Mouse (Mus musculus) cerebellum, postnatal 14 days (tissue): Measurements from ENCODE around the gene S100a13.

Experiments
- DNase-seq, 2 experiments: peaks; one replicate each; pipeline ENCODE4 v3.0.0; 2021; ENCODE audit warnings: mixed read lengths in 2 of 2

The S100a13 gene

GRCm38 (mm10) chr3:90513796-90514590 is at the start of gene S100a13, which contains the start of gene S100a1:
Gene S100a13, plus strand, starts transcription at chr3:90514435.
Gene S100a1, minus strand, starts transcription at chr3:90514392.
- peak in 1 of 2 experiments; percentile 33 for DNase-seq

- peak in 1 of 2 experiments; percentile 24 for DNase-seq
Measured at GRCm38 (mm10) chr3:90464552-90465080, 49.6 kb upstream of the S100a13 start.

GRCm38 (mm10) chr3:90465081-90465685 is 49.1 kb upstream of the S100a13 start:
- peak; percentile 35 to 39 for DNase-seq

DNA sequence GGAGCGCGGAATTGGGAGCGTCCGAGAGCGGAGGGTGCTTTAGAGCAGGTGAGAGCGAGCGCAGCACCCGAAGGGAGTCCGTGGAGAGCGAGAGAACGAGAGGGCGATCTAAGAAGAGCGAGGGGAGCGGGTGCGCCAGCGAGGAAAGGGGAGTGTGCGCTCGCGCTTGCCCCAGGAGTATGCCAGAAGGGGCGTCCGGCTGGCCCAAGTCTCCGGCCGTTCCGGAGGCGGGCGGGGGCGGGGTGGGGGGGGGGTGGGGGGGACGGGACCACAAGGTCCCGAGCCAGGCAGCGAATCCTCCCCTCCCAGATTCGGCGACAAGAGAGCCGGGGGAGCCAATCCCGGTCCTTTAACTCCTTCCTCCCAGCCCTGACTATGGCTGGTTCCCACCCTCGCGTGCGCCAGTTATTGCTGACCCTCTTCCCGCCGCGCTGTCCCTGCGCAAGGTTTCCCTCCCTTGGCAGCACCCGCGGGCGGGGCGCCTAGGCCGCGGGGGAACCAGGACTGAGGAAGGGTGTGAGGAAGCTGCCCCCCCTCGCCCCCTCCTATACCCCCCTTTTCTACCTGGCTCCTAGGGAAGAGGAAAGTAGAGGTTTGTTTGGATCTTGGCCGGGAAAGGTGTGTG is 48.4 kb upstream of the S100a13 start, which contains the start of gene Npr1:
Gene Npr1, minus strand, starts transcription at position 181 of the 625 bp plus-strand sequence.
- peak; percentile 45 to 54 for DNase-seq

DNA sequence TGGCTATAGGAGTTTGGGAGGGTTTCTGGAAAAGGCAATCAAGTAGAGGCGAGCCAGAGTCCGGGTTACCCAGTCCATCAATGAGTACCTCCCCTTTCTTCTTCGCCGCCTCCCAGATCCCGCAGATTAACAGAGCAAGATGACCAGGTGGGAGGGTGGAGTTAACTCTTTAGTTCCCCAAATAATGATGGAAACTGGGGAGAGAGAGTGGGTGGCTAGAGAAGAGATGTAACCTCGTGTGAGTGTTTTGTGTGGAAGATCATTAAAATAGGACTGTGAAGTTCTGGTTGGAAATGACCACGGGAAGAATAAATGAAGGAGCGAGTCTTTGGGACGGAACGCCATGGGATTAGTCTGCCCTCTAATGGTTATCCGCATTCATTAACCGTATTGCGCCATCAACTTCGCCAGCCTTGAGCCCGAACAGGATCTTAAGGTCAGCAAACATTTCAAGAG is 47.9 kb upstream of the S100a13 start:
- peak; percentile 71 to 76 for DNase-seq

GRCm38 (mm10) chr3:90467618-90468300 is 46.5 kb upstream of the S100a13 start:
- DNase-seq, result no peak

DNA sequence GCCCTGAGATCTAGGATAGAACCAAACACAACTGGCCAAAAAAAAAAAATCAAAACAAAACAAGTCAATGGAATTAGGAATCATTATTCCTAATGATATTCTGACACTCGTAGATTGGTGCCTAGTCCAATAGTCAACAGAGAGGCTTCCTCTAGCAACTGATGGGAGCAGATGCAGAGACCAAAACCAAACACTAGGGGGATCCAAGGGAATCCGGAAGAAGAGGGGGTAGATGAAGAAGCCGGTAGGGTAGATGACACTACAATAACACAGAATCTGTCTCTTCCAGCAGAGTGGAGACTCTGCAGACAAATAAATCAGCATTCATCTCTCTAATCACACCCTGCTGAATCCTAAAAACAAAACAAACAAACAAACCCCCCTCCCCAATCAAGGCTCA is 42.0 kb upstream of the S100a13 start:
- peak; percentile 47 to 61 for DNase-seq

GRCm38 (mm10) chr3:90475151-90475830 is 38.9 kb upstream of the S100a13 start:
- DNase-seq, result peak; percentile 12 to 30

DNA sequence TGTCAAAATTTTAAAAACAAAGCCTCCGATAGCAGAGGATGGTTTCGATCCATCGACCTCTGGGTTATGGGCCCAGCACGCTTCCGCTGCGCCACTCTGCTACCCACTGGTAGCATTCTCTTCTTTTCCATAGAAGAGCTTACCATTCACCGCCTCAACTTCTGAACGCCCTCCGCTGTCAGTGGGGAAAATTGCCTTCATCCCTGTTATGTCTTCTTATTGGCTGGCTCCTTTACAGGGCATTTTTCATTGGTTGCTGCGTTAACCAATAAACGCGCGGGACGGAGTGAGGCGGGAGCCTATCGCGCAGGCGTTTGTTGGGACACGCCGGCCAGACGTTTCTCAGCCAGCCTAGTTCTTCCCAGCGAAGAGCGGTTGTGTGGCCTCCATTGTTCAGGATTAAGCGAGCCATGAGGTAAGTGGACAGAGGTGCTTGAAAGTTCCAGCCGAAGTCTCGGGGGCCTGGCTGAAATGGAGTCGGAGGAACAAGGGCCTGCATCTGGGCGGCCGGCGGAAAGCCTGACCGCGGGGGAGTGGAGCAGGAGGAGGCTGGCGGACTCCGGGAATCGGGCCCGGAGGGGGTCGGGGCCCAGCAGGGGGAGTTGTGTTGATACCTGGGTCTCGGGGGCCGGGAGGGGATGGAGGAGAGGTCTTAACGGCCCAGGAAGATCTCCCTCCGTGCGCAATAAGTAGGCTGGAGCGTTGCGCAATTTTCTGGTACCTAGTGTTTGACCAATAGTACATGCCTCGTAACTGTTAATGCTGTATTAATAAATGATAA is 38.2 kb upstream of the S100a13 start, which contains the start of gene Ilf2:
Gene Ilf2, plus strand, starts transcription at position 296 of the 781 bp plus-strand sequence.
- peak; percentile 96 to 97 for DNase-seq

DNA sequence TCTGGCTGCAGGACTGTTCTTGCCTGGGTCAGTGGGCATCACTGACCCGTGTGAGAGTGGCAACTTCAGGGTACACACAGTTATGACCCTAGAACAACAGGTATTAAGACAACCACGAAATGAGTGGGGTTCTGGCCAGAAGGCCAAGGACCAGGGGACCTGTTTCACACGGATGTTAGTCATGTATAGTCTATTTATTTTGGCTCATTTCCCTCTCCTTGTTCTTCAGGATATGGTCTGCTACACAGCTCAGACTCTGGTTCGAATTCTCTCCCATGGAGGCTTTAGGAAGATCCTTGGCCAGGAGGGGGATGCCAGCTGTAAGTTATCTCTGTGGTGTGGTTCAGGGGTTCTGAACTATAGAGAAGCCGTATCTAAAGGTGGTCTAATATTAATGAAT is 27.2 kb upstream of the S100a13 start:
- no peak for DNase-seq

DNA sequence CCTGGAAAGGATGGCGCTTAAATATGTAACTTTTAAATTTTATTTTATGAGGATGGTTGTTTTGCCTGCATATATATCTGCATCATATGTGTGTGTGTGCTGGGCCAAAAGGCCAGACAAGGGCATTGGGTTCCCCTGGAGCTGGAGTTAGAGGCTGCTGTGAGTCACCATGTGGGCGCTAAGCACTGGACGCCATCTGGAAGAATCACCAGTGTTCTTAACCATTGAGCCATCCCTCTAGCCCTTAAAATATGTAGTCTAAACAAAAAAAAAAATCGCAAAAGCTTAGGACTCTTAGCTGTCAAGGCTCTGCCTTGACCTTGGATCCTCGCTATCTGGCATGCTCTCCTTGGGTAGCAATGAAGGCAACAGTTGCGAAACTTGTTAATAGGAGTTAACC is 25.7 kb upstream of the S100a13 start:
- DNase-seq, result no peak

- peak; percentile 96 for DNase-seq
Measured at GRCm38 (mm10) chr3:90490696-90491256, 23.5 kb upstream of the S100a13 start, which contains the start of gene Snapin. Gene Snapin, minus strand, starts transcription at chr3:90491033.

DNA sequence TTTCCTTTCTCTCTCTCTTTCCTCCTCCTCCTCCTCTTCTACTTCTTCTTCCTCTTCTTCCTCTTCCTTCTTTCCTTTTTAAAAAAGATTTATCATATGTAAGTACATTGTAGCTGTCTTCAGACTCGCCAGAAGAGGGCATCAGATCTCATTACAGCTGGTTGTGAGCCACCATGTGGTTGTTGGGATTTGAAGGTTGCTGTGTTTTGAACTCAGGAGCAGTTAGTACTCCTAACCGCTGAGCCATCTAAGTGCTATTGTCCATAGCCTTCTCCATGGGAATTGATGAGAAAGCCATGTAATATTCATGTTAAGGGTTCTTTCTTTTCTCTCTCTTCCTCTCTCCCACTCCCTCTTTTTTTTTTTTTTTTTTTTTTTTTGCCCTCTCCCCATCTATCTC is 22.9 kb upstream of the S100a13 start:
- peak; percentile 46 to 55 for DNase-seq

DNA sequence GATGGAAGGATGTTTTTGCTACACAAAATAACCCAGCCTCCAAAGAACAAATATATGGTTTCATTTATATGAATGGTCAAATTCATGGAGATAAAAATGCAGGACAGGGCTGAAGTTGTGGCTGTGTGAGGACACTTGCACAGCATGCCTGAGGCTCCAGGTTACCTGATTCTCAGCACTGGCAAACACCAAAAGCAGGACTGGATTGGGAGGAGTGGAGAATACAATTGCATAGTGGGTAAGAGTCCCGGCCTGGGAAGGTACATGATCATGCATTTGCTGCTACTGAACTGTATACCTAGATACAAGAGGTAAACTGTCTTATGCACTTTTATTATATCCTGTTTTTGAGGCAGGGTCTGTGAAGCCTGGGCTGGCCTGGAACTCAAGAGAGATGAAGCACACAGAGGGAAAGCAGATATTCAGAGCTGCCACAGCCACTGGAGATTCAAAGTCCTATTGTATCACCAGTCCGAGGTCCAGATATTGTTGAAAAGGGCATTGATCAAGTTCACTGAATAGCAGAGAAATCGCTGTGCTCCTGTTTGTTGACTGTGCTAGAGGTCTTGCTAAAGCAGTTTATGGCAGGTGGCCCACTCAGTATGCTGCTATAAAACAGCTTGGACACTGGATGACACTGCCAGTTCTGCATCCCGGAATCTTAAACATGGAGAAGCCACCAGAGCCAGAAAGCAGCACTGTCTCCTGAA is 20.2 kb upstream of the S100a13 start:
- peak; percentile 57 to 58 for DNase-seq

- peak in 1 of 2 experiments; percentile 15 for DNase-seq
Measured at GRCm38 (mm10) chr3:90495850-90496525, 18.2 kb upstream of the S100a13 start.

GRCm38 (mm10) chr3:90497597-90497996 is 16.6 kb upstream of the S100a13 start:
- no peak for DNase-seq

DNA sequence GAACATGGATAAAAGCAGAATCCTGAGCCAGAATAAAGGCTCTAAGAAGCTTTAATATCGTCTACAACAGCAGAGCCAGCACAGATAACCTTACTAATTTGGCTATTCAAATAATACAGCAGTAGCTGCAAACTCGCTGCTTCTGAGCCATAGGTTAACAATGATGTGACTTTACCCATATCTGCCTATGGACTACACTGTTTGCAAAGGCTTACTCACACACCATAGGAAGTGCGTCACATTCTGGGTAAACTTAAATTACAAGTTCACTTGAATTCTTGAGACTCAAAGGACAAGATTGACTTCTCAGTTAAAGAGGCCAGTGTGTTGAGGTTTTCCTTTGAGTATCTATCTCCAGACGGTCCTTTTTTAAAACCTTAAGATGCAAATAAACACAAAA is 10.8 kb upstream of the S100a13 start:
- no peak for DNase-seq

DNA sequence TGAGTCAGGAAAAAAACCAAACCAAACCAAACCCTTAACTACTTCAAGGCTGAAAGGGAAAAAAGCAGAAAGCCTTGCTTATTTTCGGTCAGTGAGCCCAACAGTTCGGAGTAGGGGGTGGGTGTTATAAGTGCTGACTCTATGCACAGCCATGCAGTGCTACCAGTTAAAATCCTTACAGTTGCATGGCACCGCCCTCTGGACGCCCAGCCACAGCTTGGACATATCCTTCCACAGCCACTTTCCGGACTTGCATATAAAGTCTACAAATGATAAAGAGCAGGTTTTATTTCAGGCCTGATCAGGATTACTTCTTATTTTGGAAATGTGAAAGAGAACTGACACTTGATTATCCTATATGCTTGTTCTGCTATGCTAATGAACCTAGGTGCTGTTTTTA is 9.0 kb upstream of the S100a13 start:
- no peak for DNase-seq

GRCm38 (mm10) chr3:90506362-90506761 is 7.9 kb upstream of the S100a13 start:
- no peak for DNase-seq
